In the genomic region with DNA sequence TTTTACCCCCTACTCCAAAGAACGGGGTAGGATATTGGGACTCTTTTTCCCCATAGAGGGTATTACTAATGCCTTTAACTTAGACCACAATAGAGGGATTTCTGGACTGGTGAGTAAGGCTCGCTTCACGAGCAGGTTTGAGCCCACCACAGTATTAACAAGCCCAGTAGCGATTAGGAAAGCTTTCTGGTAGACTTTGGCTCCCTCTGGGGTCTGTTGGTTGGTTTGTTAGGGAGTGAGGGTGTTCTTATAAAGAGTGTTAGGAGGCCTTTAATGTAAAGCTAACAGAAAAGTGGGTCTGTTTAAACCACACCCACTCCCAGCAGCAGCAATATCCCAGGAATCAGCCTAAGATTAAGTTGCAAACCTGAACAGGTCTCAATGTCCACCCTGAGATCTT, we compare ENCODE assay signal across 13 mouse cellular contexts. TPM values are rescaled to one million over a fixed set of nuclear protein-coding genes. Genes with fewer than 3 reads are reported as not detected.
DNase-seq lines count a peak whose midpoint lies in the region; ATAC-seq and TF ChIP-seq lines count a peak whose summit lies in the region.
"Had no signal": no experiment of that assay in that cellular context is flagged by ENCODE, and none has a peak within 500 bp of the region (broad histone marks: within the 10 kb centered on the region; RNA-seq: fewer than 3 reads in every experiment).

No protein-coding gene starts in this region.

- no peak for ATAC-seq in kidney, postnatal 0 days (replicated peaks; ENCODE audit: low FRiP score, low read depth)
- ATAC-seq in forebrain, embryonic 12.5 days (ENCODE audit: low FRiP score) = no peak
- ATAC-seq in hindbrain, embryonic 12.5 days (ENCODE audit: low FRiP score) = no peak
- peak; percentile 15; the same call in 1 of the 2 replicates for ATAC-seq in midbrain, embryonic 15.5 days (replicated peaks)
- no peak for ATAC-seq in erythroid progenitor cell, adult 5-6 weeks (replicated peaks; ENCODE audit: low FRiP score, poor library complexity, severe bottlenecking)

- 32% methylated on average over 4 of the region's 4 CpGs for WGBS in kidney, postnatal 0 days
- 10% methylated on average over 4 of the region's 4 CpGs for WGBS in forebrain, embryonic 12.5 days
- 27% methylated on average over 4 of the region's 4 CpGs for WGBS in hindbrain, embryonic 12.5 days
- WGBS in midbrain, embryonic 15.5 days = 22% methylated on average over 4 of the region's 4 CpGs

- H3K36me3 ChIP-seq in kidney, postnatal 0 days (ENCODE audit: insufficient read depth, low read length) = no peaks in the 10 kb centered on the region
- no peaks in the 10 kb centered on the region for H3K36me3 ChIP-seq in forebrain, embryonic 12.5 days (replicated peaks)
- no peaks in the 10 kb centered on the region for H3K36me3 ChIP-seq in hindbrain, embryonic 12.5 days
- no peaks in the 10 kb centered on the region for H3K36me3 ChIP-seq in midbrain, embryonic 15.5 days (replicated peaks)

- H3K9me3 ChIP-seq in kidney, postnatal 0 days (replicated peaks; ENCODE audit: low read length) = no peaks in the 10 kb centered on the region
- H3K9me3 ChIP-seq in forebrain, embryonic 12.5 days = no peaks in the 10 kb centered on the region
- H3K9me3 ChIP-seq in hindbrain, embryonic 12.5 days (replicated peaks) = no peaks in the 10 kb centered on the region
- H3K9me3 ChIP-seq in midbrain, embryonic 15.5 days = no peaks in the 10 kb centered on the region

- H3K4me2 ChIP-seq in kidney, postnatal 0 days (ENCODE audit: low read length) = peak overlapping the region; percentile 57; the same call in 1 of the 2 replicates
- H3K4me2 ChIP-seq in forebrain, embryonic 12.5 days = peak overlapping the region; percentile 69
- peak overlapping the region; percentile 70 for H3K4me2 ChIP-seq in hindbrain, embryonic 12.5 days (replicated peaks)
- H3K4me2 ChIP-seq in midbrain, embryonic 15.5 days = peak overlapping the region; percentile 84; the same call in 1 of the 2 replicates

- no peak for DNase-seq in kidney, postnatal 0 days (ENCODE audit: low spot score)
- DNase-seq in kidney, postnatal 10 days = no peak
- DNase-seq in spleen, postnatal 14 days (ENCODE audit: low spot score in 2 of 2) = no peak

- no peak overlapping the region for H3K9ac ChIP-seq in kidney, postnatal 0 days (ENCODE audit: low read depth, low read length)
- no peak overlapping the region for H3K9ac ChIP-seq in forebrain, embryonic 12.5 days
- H3K9ac ChIP-seq in hindbrain, embryonic 12.5 days = no peak overlapping the region
- H3K9ac ChIP-seq in midbrain, embryonic 15.5 days = no peak overlapping the region

- peaks cover 10% of the 10 kb centered on the region; the same call in 1 of the 2 replicates for H3K4me1 ChIP-seq in kidney, postnatal 0 days (replicated peaks; ENCODE audit: insufficient read depth, low read length)
- H3K4me1 ChIP-seq in forebrain, embryonic 12.5 days = peaks cover 16% of the 10 kb centered on the region
- peaks cover 14% of the 10 kb centered on the region for H3K4me1 ChIP-seq in hindbrain, embryonic 12.5 days
- H3K4me1 ChIP-seq in midbrain, embryonic 15.5 days = peaks cover 14% of the 10 kb centered on the region

- peaks cover 28% of the 10 kb centered on the region; the same call in 1 of the 2 replicates for H3K27me3 ChIP-seq in kidney, postnatal 0 days (ENCODE audit: insufficient read depth, low read length)
- H3K27me3 ChIP-seq in forebrain, embryonic 12.5 days = peaks cover 66% of the 10 kb centered on the region
- H3K27me3 ChIP-seq in hindbrain, embryonic 12.5 days = peaks cover 50% of the 10 kb centered on the region
- 0 out of 2 replicates have a peak, but pooled peaks cover 18% of the 10 kb centered on the region for H3K27me3 ChIP-seq in midbrain, embryonic 15.5 days (replicated peaks)

- TF ChIP-seq CTCF in kidney, postnatal 0 days (IDR thresholded peaks at IDR 0.05; ENCODE audit: low read depth) = no peak; the same call in 1 of the 2 replicates

- no peak overlapping the region for H3K27ac ChIP-seq in kidney, postnatal 0 days
- no peak overlapping the region for H3K27ac ChIP-seq in forebrain, embryonic 12.5 days
- no peak overlapping the region for H3K27ac ChIP-seq in hindbrain, embryonic 12.5 days
- no peak overlapping the region for H3K27ac ChIP-seq in midbrain, embryonic 15.5 days

- no peak overlapping the region for H3K4me3 ChIP-seq in kidney, postnatal 0 days (replicated peaks; ENCODE audit: low read depth, low read length)
- H3K4me3 ChIP-seq in forebrain, embryonic 12.5 days (replicated peaks) = no peak overlapping the region
- H3K4me3 ChIP-seq in hindbrain, embryonic 12.5 days = no peak overlapping the region
- no peak overlapping the region for H3K4me3 ChIP-seq in midbrain, embryonic 15.5 days

RNA-seq across cellular contexts. Expression of gene Pou4f2, which starts 17.2 kb away (rescaled TPM):
- polyA plus RNA-seq in kidney, postnatal 0 days (2015; fragmentation: Nextera tagmentation; extraction: Ambion mirVana) = not detected in 2 replicates
- not detected in 2 replicates for polyA plus RNA-seq in forebrain, embryonic 12.5 days (2016; fragmentation: Nextera tagmentation; extraction: Ambion mirVana)
- polyA plus RNA-seq in hindbrain, embryonic 12.5 days (2016; fragmentation: Nextera tagmentation; extraction: Ambion mirVana) = 2.6 and 5.0 TPM in 2 replicates
- 15.8 and 19.3 TPM in 2 replicates for polyA plus RNA-seq in midbrain, embryonic 15.5 days (2015; fragmentation: Nextera tagmentation; extraction: Ambion mirVana)
- not detected in 2 replicates for total RNA-seq in erythroid progenitor cell, adult 5-6 weeks (2015; ENCODE audit: low replicate concordance)
- total RNA-seq in erythroid progenitor cell, adult 5-6 weeks (2017; ENCODE audit: low replicate concordance) = not detected in 2 replicates
- total RNA-seq: layer of hippocampus, adult 8-10 months; MEL; neutrophil, adult 5-6 weeks had no signal
- polyA plus RNA-seq: cortical plate, adult 2 months; liver, embryonic 11.5 days; small intestine, adult 2 months had no signal
